Mouse (Mus musculus) intestine, embryonic 14.5 days (tissue): ENCODE measurements at regions not wholly inside any gene's neighbourhood (a gene's known extent, or its start where the extent isn't known, plus 50 kb on each side); places are given as distances from the start of the nearest gene placed in this dataset.
A peak's percentile ranks its signal among the peaks of the same experiment; 100 is the strongest.

Source experiments
- ATAC-seq: fragments of 200-750 bp; cut with Nextera tagmentation; replicated peaks from 2 replicates; pipeline ENCODE4 v1.8.0; 2017; ENCODE audit warnings: low read depth, moderate number of reproducible peaks, moderate TSS enrichment, moderate library complexity; ENCODE audit not compliant: low FRiP score, low TSS enrichment
- DNase-seq: peaks from one replicate; pipeline ENCODE4 v3.0.0-alpha.2; 2018; ENCODE audit warnings: low spot score
- H3K27ac ChIP-seq: fragments of 300-500 bp; sonication (generic); 2 replicates; pipeline ENCODE4 v1.5.1; 2014; ENCODE audit warnings: low read depth, mild to moderate bottlenecking, control low read depth
- H3K27me3 ChIP-seq: fragments of 300-500 bp; sonication (generic); replicated peaks from 2 replicates; pipeline ENCODE4 v1.6.1; 2014; ENCODE audit warnings: low read length, control low read depth; ENCODE audit not compliant: control insufficient read depth, insufficient read depth
- H3K36me3 ChIP-seq: fragments of 300-500 bp; sonication (generic); 2 replicates; pipeline ENCODE4 v1.6.1; 2014; ENCODE audit warnings: low read length, control low read depth; ENCODE audit not compliant: control insufficient read depth, insufficient read depth
- H3K4me1 ChIP-seq: fragments of 300-500 bp; sonication (generic); replicated peaks from 2 replicates; pipeline ENCODE4 v1.6.1; 2014; ENCODE audit warnings: low read length, control low read depth, mixed read lengths; ENCODE audit not compliant: control insufficient read depth, insufficient read depth
- H3K4me2 ChIP-seq: fragments of 300-500 bp; sonication (generic); 2 replicates; pipeline ENCODE4 v1.6.1; 2014; ENCODE audit warnings: low read length
- H3K4me3 ChIP-seq: fragments of 300-500 bp; sonication (generic); 2 replicates; pipeline ENCODE4 v1.5.1; 2014; ENCODE audit warnings: low read depth, low read length, control low read depth, mixed read lengths
- H3K9ac ChIP-seq: fragments of 300-500 bp; sonication (generic); 2 replicates; pipeline ENCODE4 v1.6.1; 2014; ENCODE audit warnings: mild to moderate bottlenecking, low read length
- H3K9me3 ChIP-seq: fragments of 300-500 bp; sonication (generic); 2 replicates; pipeline ENCODE4 v1.6.1; 2016; ENCODE audit warnings: low read length, control low read depth; ENCODE audit not compliant: control insufficient read depth
- WGBS: fragments of 180-500 bp; shearing (Covaris S2); extraction: QIAGEN DNeasy Blood & Tissue Kit; methylation state at CpG from one replicate; pipeline ENCODE4 v1.1.7; 2014; 5-methylcytosine and 5-hydroxymethylcytosine counted together

GRCm38 (mm10) chr17:51683318-51683717, 149.8 kb downstream of the Satb1 start:
- no peak overlapping the region for H3K4me2 ChIP-seq
- no peaks in the 10 kb centered on the region for H3K9me3 ChIP-seq
- 83% methylated on average over 4 of the region's 4 CpGs for WGBS
- no peak for ATAC-seq
- H3K4me3 ChIP-seq, result no peak overlapping the region
- no peak overlapping the region for H3K9ac ChIP-seq
- H3K27me3 ChIP-seq, result no peaks in the 10 kb centered on the region
- H3K27ac ChIP-seq, result no peak overlapping the region
- no peaks in the 10 kb centered on the region for H3K36me3 ChIP-seq
- no peak for DNase-seq
- H3K4me1 ChIP-seq, result no peaks in the 10 kb centered on the region

GRCm38 (mm10) chr17:51682368-51682767, 150.7 kb downstream of the Satb1 start:
- no peak overlapping the region for H3K27ac ChIP-seq
- no peak for ATAC-seq
- 79% methylated on average over 3 of the region's 3 CpGs for WGBS
- no peak overlapping the region for H3K4me2 ChIP-seq
- H3K4me1 ChIP-seq, result no peaks in the 10 kb centered on the region
- DNase-seq, result no peak
- no peak overlapping the region for H3K9ac ChIP-seq
- H3K4me3 ChIP-seq, result no peak overlapping the region
- no peaks in the 10 kb centered on the region for H3K36me3 ChIP-seq
- no peaks in the 10 kb centered on the region for H3K27me3 ChIP-seq
- H3K9me3 ChIP-seq, result no peaks in the 10 kb centered on the region

GRCm38 (mm10) chr17:51677451-51677850, 155.6 kb downstream of the Satb1 start:
- 84% methylated on average over 8 of the region's 8 CpGs for WGBS
- DNase-seq (no peak), ATAC-seq (no peak)
- no peaks in the 10 kb centered on the region for H3K9me3 ChIP-seq
- H3K36me3 ChIP-seq, result no peaks in the 10 kb centered on the region
- H3K27me3 ChIP-seq, result no peaks in the 10 kb centered on the region
- H3K9ac ChIP-seq, result no peak overlapping the region
- no peak overlapping the region for H3K4me3 ChIP-seq
- H3K27ac ChIP-seq, result no peak overlapping the region
- no peak overlapping the region for H3K4me2 ChIP-seq
- H3K4me1 ChIP-seq, result no peaks in the 10 kb centered on the region

GRCm38 (mm10) chr17:51658408-51658807, 174.7 kb downstream of the Satb1 start:
- no peak overlapping the region for H3K4me2 ChIP-seq
- ATAC-seq (no peak), DNase-seq (no peak)
- no peaks in the 10 kb centered on the region for H3K36me3 ChIP-seq
- no peak overlapping the region for H3K4me3 ChIP-seq
- H3K27me3 ChIP-seq, result no peaks in the 10 kb centered on the region
- H3K9me3 ChIP-seq, result no peaks in the 10 kb centered on the region
- 85% methylated on average over 4 of the region's 4 CpGs for WGBS
- H3K9ac ChIP-seq, result no peak overlapping the region
- no peak overlapping the region for H3K27ac ChIP-seq
- no peaks in the 10 kb centered on the region for H3K4me1 ChIP-seq

GRCm38 (mm10) chr17:51653881-51654280, 179.2 kb downstream of the Satb1 start:
- DNase-seq, result no peak
- Histone ChIP-seq H3K4me3 (no peak overlapping the region), H3K27me3 (no peaks in the 10 kb centered on the region), H3K9ac (no peak overlapping the region), H3K4me2 (no peak overlapping the region), H3K9me3 (no peaks in the 10 kb centered on the region), H3K27ac (no peak overlapping the region), H3K36me3 (no peaks in the 10 kb centered on the region), H3K4me1 (no peaks in the 10 kb centered on the region)
- 73% methylated on average over 3 of the region's 3 CpGs for WGBS
- no peak for ATAC-seq

GRCm38 (mm10) chr17:51651880-51652279, 181.2 kb downstream of the Satb1 start:
- Histone ChIP-seq H3K27ac (no peak overlapping the region), H3K4me1 (no peaks in the 10 kb centered on the region), H3K9me3 (no peaks in the 10 kb centered on the region), H3K4me3 (no peak overlapping the region), H3K36me3 (no peaks in the 10 kb centered on the region), H3K4me2 (no peak overlapping the region), H3K9ac (no peak overlapping the region), H3K27me3 (no peaks in the 10 kb centered on the region)
- ATAC-seq, result no peak
- DNase-seq, result peak; percentile 6
- WGBS, result 74% methylated on average over 2 of the region's 2 CpGs

- WGBS, result 79% methylated on average over 12 of the region's 12 CpGs
- H3K9me3 ChIP-seq, result no peaks in the 10 kb centered on the region
- H3K27me3 ChIP-seq, result no peaks in the 10 kb centered on the region
- no peak overlapping the region for H3K4me3 ChIP-seq
- H3K4me2 ChIP-seq, result no peak overlapping the region
- no peaks in the 10 kb centered on the region for H3K4me1 ChIP-seq
- H3K27ac ChIP-seq, result no peak overlapping the region
- DNase-seq, result no peak
- H3K36me3 ChIP-seq, result no peaks in the 10 kb centered on the region
- no peak overlapping the region for H3K9ac ChIP-seq
- no peak for ATAC-seq
These were observed 183.8 kb downstream of the Satb1 start for GRCm38 (mm10) chr17:51649213-51649815.

- Histone ChIP-seq H3K4me2 (no peak overlapping the region), H3K4me1 (no peaks in the 10 kb centered on the region), H3K9me3 (no peaks in the 10 kb centered on the region), H3K27me3 (no peaks in the 10 kb centered on the region), H3K9ac (no peak overlapping the region), H3K4me3 (no peak overlapping the region), H3K27ac (no peak overlapping the region), H3K36me3 (no peaks in the 10 kb centered on the region)
- 85% methylated on average over 2 of the region's 2 CpGs for WGBS
- no peak for ATAC-seq
- DNase-seq, result no peak
These were observed 186.7 kb downstream of the Satb1 start for GRCm38 (mm10) chr17:51646416-51646815.

- 76% methylated on average over 1 of the region's 1 CpGs for WGBS
These were observed 187.2 kb downstream of the Satb1 start for GRCm38 (mm10) chr17:51645866-51646265.

More at GRCm38 (mm10) chr17:51645866-51646265, 187.2 kb downstream of the Satb1 start:
- no peak for DNase-seq
- no peaks in the 10 kb centered on the region for H3K9me3 ChIP-seq
- H3K27ac ChIP-seq, result no peak overlapping the region
- ATAC-seq, result no peak
- no peaks in the 10 kb centered on the region for H3K36me3 ChIP-seq
- H3K4me2 ChIP-seq, result no peak overlapping the region
- H3K4me3 ChIP-seq, result no peak overlapping the region
- no peaks in the 10 kb centered on the region for H3K4me1 ChIP-seq
- H3K27me3 ChIP-seq, result no peaks in the 10 kb centered on the region
- H3K9ac ChIP-seq, result no peak overlapping the region
